Mouse (Mus musculus) forebrain, embryonic 12.5 days (tissue): ENCODE data around the gene Agrn. TPM values are rescaled to one million over a fixed set of nuclear protein-coding genes. Genes with fewer than 3 reads are reported as not detected.

Source experiments
- ATAC-seq: fragments of 200-750 bp; cut with Nextera tagmentation; 2 replicates; pipeline ENCODE4 v1.8.0; 2017; ENCODE audit warnings: moderate TSS enrichment; ENCODE audit not compliant: low FRiP score
- H3K27ac ChIP-seq: fragments of 300-500 bp; sonication (generic); 2 replicates; pipeline ENCODE4 v1.5.1; 2016; ENCODE audit warnings: mild to moderate bottlenecking
- H3K27me3 ChIP-seq: fragments of 300-500 bp; sonication (generic); 2 replicates; pipeline ENCODE4 v1.6.1; 2016; ENCODE audit warnings: mild to moderate bottlenecking
- H3K36me3 ChIP-seq: fragments of 300-500 bp; sonication (generic); replicated peaks from 2 replicates; pipeline ENCODE4 v1.6.1; 2016; ENCODE audit warnings: mild to moderate bottlenecking
- H3K4me1 ChIP-seq: fragments of 300-500 bp; sonication (generic); 2 replicates; pipeline ENCODE4 v1.6.1; 2016
- H3K4me2 ChIP-seq: fragments of 300-500 bp; sonication (generic); 2 replicates; pipeline ENCODE4 v1.6.1; 2016; ENCODE audit warnings: mild to moderate bottlenecking, moderate library complexity
- H3K4me3 ChIP-seq: fragments of 300-500 bp; sonication (generic); replicated peaks from 2 replicates; pipeline ENCODE4 v1.5.1; 2016; ENCODE audit warnings: mild to moderate bottlenecking
- H3K9ac ChIP-seq: fragments of 300-500 bp; sonication (generic); 2 replicates; pipeline ENCODE4 v1.6.1; 2016; ENCODE audit warnings: mild to moderate bottlenecking
- H3K9me3 ChIP-seq: fragments of 300-500 bp; sonication (generic); 2 replicates; pipeline ENCODE4 v1.6.1; 2016
- WGBS: fragments of 180-500 bp; shearing (Covaris S2); methylation state at CpG from one replicate; pipeline ENCODE4 v1.1.7; 2016; 5-methylcytosine and 5-hydroxymethylcytosine counted together
- polyA plus RNA-seq: library from polyadenylated mRNA; unstranded; fragments of >200 nt; fragmentation: Nextera tagmentation; extraction: Ambion mirVana; gene quantifications from 2 replicates; pipeline ENCODE4 v1.2.1, GENCODE M21; 2016

The Agrn gene
- polyA plus RNA-seq, result 139 and 152 TPM in 2 replicates

- H3K9ac ChIP-seq, result peak within 1 kb of the TSS; percentile 95
- H3K4me3 ChIP-seq, result peak within 1 kb of the TSS; percentile 88
- 0% methylated on average over 48 of the region's 88 CpGs for WGBS
- peak within 1 kb of the TSS; percentile 97 for H3K27ac ChIP-seq
- H3K4me2 ChIP-seq, result peak within 1 kb of the TSS; percentile 93
- ATAC-seq, result peak; percentile 83
- H3K27me3 ChIP-seq, result no peaks in the 10 kb centered on the region
- peaks cover 48% of the 10 kb centered on the region for H3K4me1 ChIP-seq
- no peaks in the 10 kb centered on the region for H3K9me3 ChIP-seq
- peaks cover 29% of the 10 kb centered on the region for H3K36me3 ChIP-seq
Observed at GRCm38 (mm10) chr4:156197131-156197828, at the start of gene Agrn. Agrn (minus strand) TSS chr4:156197488.

- Histone ChIP-seq H3K9ac (peak overlapping the region; percentile 76), H3K36me3 (peaks cover 60% of the 10 kb centered on the region), H3K4me3 (peak overlapping the region; percentile 93), H3K27me3 (no peaks in the 10 kb centered on the region), H3K4me2 (peak overlapping the region; percentile 77), H3K27ac (0 out of 2 replicates have a peak overlapping the region, but pooled peaks have one; percentile 46), H3K4me1 (peaks cover 18% of the 10 kb centered on the region), H3K9me3 (no peaks in the 10 kb centered on the region)
- WGBS, result 21% methylated on average over 58 of the region's 60 CpGs
- ATAC-seq, result no peak
Observed at GRCm38 (mm10) chr4:156236651-156237447, 39.6 kb upstream of the Agrn start.

GRCm38 (mm10) chr4:156235808-156236533, 38.7 kb upstream of the Agrn start, which contains the start of gene Noc2l:
Noc2l (plus strand) TSS chr4:156236010.
- H3K36me3 ChIP-seq, result peaks cover 60% of the 10 kb centered on the region
- peak; percentile 92 for ATAC-seq

GRCm38 (mm10) chr4:156235360-156235770, 38.1 kb upstream of the Agrn start:
- H3K4me2 ChIP-seq, result peak overlapping the region; percentile 77
- peak overlapping the region; percentile 93 for H3K4me3 ChIP-seq
- H3K4me1 ChIP-seq, result peaks cover 18% of the 10 kb centered on the region
- H3K9me3 ChIP-seq, result no peaks in the 10 kb centered on the region
- peak; percentile 50 for ATAC-seq
- H3K36me3 ChIP-seq, result peaks cover 60% of the 10 kb centered on the region
- WGBS, result 2% methylated on average over 15 of the region's 15 CpGs
- H3K9ac ChIP-seq, result peak overlapping the region; percentile 76; the same call in 1 of the 2 replicates
- no peaks in the 10 kb centered on the region for H3K27me3 ChIP-seq
- H3K27ac ChIP-seq, result peak overlapping the region; percentile 92

More at GRCm38 (mm10) chr4:156235808-156236533, 38.7 kb upstream of the Agrn start, which contains the start of gene Noc2l:
- Histone ChIP-seq H3K27ac (peak within 1 kb of the TSS; percentile 92), H3K9me3 (no peaks in the 10 kb centered on the region), H3K4me1 (peaks cover 18% of the 10 kb centered on the region), H3K4me3 (peak within 1 kb of the TSS; percentile 93), H3K4me2 (peak within 1 kb of the TSS; percentile 77), H3K9ac (peak within 1 kb of the TSS; percentile 76), H3K27me3 (no peaks in the 10 kb centered on the region)
- under 1% methylated on average over 87 of the region's 90 CpGs for WGBS

- H3K9me3 ChIP-seq, result no peaks in the 10 kb centered on the region
- WGBS, result 1% methylated on average over 45 of the region's 48 CpGs
- H3K27ac ChIP-seq, result peak within 1 kb of the TSS; percentile 92
- peak within 1 kb of the TSS; percentile 77 for H3K4me2 ChIP-seq
- H3K9ac ChIP-seq, result peak within 1 kb of the TSS; percentile 76
- peak; percentile 63 for ATAC-seq
- peak within 1 kb of the TSS; percentile 93 for H3K4me3 ChIP-seq
- no peaks in the 10 kb centered on the region for H3K27me3 ChIP-seq
- H3K4me1 ChIP-seq, result peaks cover 18% of the 10 kb centered on the region
- H3K36me3 ChIP-seq, result peaks cover 60% of the 10 kb centered on the region
Observed at GRCm38 (mm10) chr4:156234701-156235213, 37.5 kb upstream of the Agrn start, which contains the start of gene Plekhn1. Plekhn1 (minus strand) TSS chr4:156234857.

- 2% methylated on average over 17 of the region's 17 CpGs for WGBS
Observed at GRCm38 (mm10) chr4:156234021-156234501, 36.8 kb upstream of the Agrn start.

GRCm38 (mm10) chr4:156228393-156229024, 31.2 kb upstream of the Agrn start:
- Histone ChIP-seq H3K4me2 (no peak overlapping the region), H3K4me3 (no peak overlapping the region), H3K9me3 (no peaks in the 10 kb centered on the region), H3K27me3 (no peaks in the 10 kb centered on the region), H3K4me1 (peaks cover 14% of the 10 kb centered on the region), H3K36me3 (peaks cover 50% of the 10 kb centered on the region), H3K27ac (no peak overlapping the region), H3K9ac (no peak overlapping the region)
- ATAC-seq, result 0 out of 2 replicates have a peak, but pooled peaks have one; percentile 21
- WGBS, result 19% methylated on average over 12 of the region's 12 CpGs

More at GRCm38 (mm10) chr4:156234021-156234501, 36.8 kb upstream of the Agrn start:
- Histone ChIP-seq H3K4me2 (peak overlapping the region; percentile 77), H3K9me3 (no peaks in the 10 kb centered on the region), H3K27ac (peak overlapping the region; percentile 91), H3K27me3 (no peaks in the 10 kb centered on the region), H3K4me3 (peak overlapping the region; percentile 53), H3K36me3 (peaks cover 60% of the 10 kb centered on the region), H3K4me1 (peaks cover 18% of the 10 kb centered on the region), H3K9ac (peak overlapping the region; percentile 70)
- peak; percentile 22 for ATAC-seq

- Histone ChIP-seq H3K27ac (no peak overlapping the region), H3K4me3 (no peak overlapping the region)
- 37% methylated on average over 18 of the region's 18 CpGs for WGBS
Observed at GRCm38 (mm10) chr4:156227752-156228392, 30.6 kb upstream of the Agrn start.

GRCm38 (mm10) chr4:156224276-156224675, 27.0 kb upstream of the Agrn start:
- Histone ChIP-seq H3K36me3 (peaks cover 10% of the 10 kb centered on the region), H3K27me3 (no peaks in the 10 kb centered on the region), H3K4me2 (no peak overlapping the region), H3K4me3 (no peak overlapping the region), H3K27ac (no peak overlapping the region), H3K9ac (no peak overlapping the region), H3K9me3 (no peaks in the 10 kb centered on the region), H3K4me1 (peaks cover 9% of the 10 kb centered on the region; the same call in 1 of the 2 replicates)
- no peak for ATAC-seq
- 91% methylated on average over 2 of the region's 2 CpGs for WGBS

More at GRCm38 (mm10) chr4:156227752-156228392, 30.6 kb upstream of the Agrn start:
- no peak overlapping the region for H3K4me2 ChIP-seq
- H3K9me3 ChIP-seq, result no peaks in the 10 kb centered on the region
- H3K9ac ChIP-seq, result no peak overlapping the region
- no peaks in the 10 kb centered on the region for H3K27me3 ChIP-seq
- peaks cover 9% of the 10 kb centered on the region; the same call in 1 of the 2 replicates for H3K4me1 ChIP-seq
- H3K36me3 ChIP-seq, result peaks cover 46% of the 10 kb centered on the region
- 0 out of 2 replicates have a peak, but pooled peaks have one; percentile 6 for ATAC-seq

GRCm38 (mm10) chr4:156219936-156220335, 22.6 kb upstream of the Agrn start:
- Histone ChIP-seq H3K36me3 (no peaks in the 10 kb centered on the region), H3K9ac (no peak overlapping the region), H3K9me3 (no peaks in the 10 kb centered on the region), H3K4me3 (no peak overlapping the region), H3K4me2 (no peak overlapping the region), H3K27ac (no peak overlapping the region), H3K4me1 (no peaks in the 10 kb centered on the region), H3K27me3 (no peaks in the 10 kb centered on the region)
- 86% methylated on average over 11 of the region's 11 CpGs for WGBS
- no peak for ATAC-seq
